Mouse (Mus musculus) mesoderm, embryonic 11.5 days (tissue): ENCODE measurements around the gene Mtnr1a.

Experiments
- DNase-seq: peaks from one replicate; pipeline ENCODE4 v3.0.0-alpha.2; 2012; ENCODE audit warnings: low read depth, low spot score

The Mtnr1a gene

GRCm38 (mm10) chr8:45109371-45110063 lies 40.6 kb downstream of the Mtnr1a start:
- DNase-seq: no peak

GRCm38 (mm10) chr8:45110064-45110812 lies 41.3 kb downstream of the Mtnr1a start:
- no peak for DNase-seq

DNA sequence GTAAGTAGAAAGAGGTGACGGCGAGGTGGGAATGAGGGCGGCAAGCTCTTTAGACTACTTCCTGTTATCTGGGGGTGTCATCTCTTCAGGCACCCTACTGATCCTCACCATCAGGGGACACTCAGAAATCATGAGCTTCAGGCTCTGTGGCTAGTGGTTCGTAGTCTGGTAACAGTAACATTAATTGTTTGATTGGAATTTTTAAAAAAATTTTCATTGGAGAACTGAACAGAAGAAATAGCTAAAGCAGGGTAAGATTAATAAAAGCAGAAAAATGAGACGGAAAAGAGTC lies 41.8 kb downstream of the Mtnr1a start:
- DNase-seq: no peak

GRCm38 (mm10) chr8:45111820-45112219 lies 42.9 kb downstream of the Mtnr1a start:
- DNase-seq: no peak

- no peak for DNase-seq
These were observed 48.7 kb downstream of the Mtnr1a start for GRCm38 (mm10) chr8:45117588-45117987.

GRCm38 (mm10) chr8:45125680-45126079 lies 56.7 kb downstream of the Mtnr1a start:
- DNase-seq: no peak
